Mouse (Mus musculus): ENCODE measurements around the gene Mblac2.

DNA sequence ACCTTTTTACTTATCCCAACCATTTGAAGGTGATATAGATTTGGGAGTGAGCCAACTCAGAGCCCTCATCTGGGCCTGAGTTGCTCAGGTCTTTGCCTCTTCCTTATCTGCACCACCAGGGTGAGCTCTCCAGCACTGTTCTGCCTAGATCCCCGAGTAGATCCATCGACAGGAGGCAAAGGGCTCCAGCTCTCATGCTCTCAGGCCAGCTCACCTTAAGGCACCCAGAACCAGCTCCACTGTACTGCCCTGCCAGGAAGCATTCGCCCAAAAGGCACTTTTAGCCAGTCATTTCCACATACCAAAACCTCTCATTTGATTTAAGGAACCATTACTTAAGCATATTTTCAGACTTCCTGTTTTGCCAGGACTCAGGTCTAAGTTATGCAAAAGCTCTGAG, 29.8 kb downstream of the Mblac2 start:
- TF ChIP-seq CTCF (IDR thresholded peaks at IDR 0.05; ENCODE audit: low read depth, low read length) (no peak), GATA2 (IDR thresholded peaks at IDR 0.05; ENCODE audit: borderline replicate concordance, low read depth, low read length) (no peak), GATA1 (IDR thresholded peaks at IDR 0.05; ENCODE audit: borderline replicate concordance, low read length) (no peak)
